Mouse (Mus musculus): ENCODE results near the gene Cyp1b1.

DNA sequence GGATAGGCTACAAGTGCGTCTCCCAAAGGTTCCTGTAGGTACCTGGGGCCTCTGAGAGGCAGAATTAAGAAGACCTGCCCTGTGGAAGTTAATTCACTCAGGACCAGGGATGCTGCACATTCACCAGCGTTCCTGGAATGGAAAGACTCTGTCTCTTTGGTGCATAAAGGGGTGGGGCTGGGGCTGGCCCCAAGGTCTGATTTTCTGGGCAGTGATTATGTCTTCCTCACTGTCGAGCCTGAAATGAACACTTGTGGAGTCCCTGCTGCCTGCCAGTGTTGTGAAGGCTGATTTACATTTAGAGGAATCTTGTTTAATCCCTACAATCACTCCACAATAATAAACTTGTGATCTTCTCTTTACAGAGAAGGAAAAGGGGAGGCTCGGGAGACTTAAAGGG is 18.2 kb upstream of the Cyp1b1 start:
- TF ChIP-seq CTCF (IDR thresholded peaks at IDR 0.05; ENCODE audit: borderline replicate concordance, insufficient read depth, low read depth, low read length): no peak
- TF ChIP-seq POLR2A (IDR thresholded peaks at IDR 0.05; ENCODE audit: borderline replicate concordance, insufficient read depth, low read length): no peak
